Mouse (Mus musculus): ENCODE results near the gene Dhrs13. TPM values are rescaled to one million over a fixed set of nuclear protein-coding genes. Genes with fewer than 3 reads are reported as not detected.

The Dhrs13 gene
- polyA plus RNA-seq, 1 experiment from 2014 or later = 18.0 TPM

DNA sequence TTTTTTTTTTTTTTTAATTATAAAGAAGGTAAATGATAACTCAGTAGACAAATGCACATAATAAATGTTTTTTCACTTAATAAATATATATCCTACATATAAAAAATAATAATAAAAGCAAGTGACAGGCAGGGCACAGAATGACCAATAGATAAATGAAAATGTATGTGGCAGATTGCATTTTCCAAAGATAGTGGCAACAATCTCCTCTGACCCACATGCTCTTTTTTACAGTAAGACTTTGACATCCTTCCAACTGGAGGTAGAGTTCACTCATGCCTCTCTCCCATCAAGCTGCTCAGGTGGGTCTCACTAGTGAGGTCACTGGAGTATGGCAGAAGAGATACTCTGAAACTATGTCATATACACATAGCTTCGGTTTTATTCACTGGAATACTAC is 30.5 kb downstream of the Dhrs13 start:
- Histone ChIP-seq H3K4me2 (no peak overlapping the region), H3K27ac (ENCODE audit: low read depth, low read length) (no peak overlapping the region), H3K9ac (ENCODE audit: low read length) (no peak overlapping the region), H3K27me3 (ENCODE audit: control insufficient read depth, insufficient read depth, low read length) (no peaks in the 10 kb centered on the region), H3K9me3 (ENCODE audit: control insufficient read depth, low read length) (no peaks in the 10 kb centered on the region), H3K4me1 (ENCODE audit: control insufficient read depth, insufficient read depth, low read length) (no peaks in the 10 kb centered on the region), H3K4me3 (ENCODE audit: low read depth, low read length) (no peak overlapping the region), H3K36me3 (ENCODE audit: control insufficient read depth, insufficient read depth, low read length) (peaks cover 7% of the 10 kb centered on the region; the same call in 1 of the 2 replicates)
- DNase-seq (ENCODE audit: low spot score, missing footprints) (no peak), ATAC-seq (ENCODE audit: low FRiP score) (no peak)
- 84% methylated on average over 1 of the region's 1 CpGs for WGBS

DNA sequence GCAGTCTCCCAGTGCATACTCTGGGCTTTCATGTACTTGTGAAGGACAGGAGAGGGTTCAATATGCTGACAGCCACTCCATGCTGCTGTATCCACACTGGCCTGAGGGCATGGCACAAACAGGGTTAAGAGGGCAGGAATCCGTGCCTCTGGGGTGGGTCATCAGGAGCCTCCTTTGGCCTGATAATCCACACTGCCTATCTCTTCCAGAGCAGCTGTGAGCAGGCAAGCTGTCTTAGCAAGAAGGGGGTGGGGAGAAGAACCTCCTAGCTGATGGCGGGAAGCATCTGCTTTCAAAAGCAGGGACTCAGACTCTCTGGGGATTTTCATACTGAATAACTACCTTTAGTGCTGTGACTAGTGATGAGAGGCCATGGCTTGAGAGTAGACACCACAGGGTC is 33.8 kb downstream of the Dhrs13 start:
- no peaks in the 10 kb centered on the region for H3K36me3 ChIP-seq (ENCODE audit: control insufficient read depth, insufficient read depth, low read length)
- H3K9ac ChIP-seq (ENCODE audit: low read length) = no peak overlapping the region
- H3K4me1 ChIP-seq (ENCODE audit: control insufficient read depth, insufficient read depth, low read length) = no peaks in the 10 kb centered on the region
- no peaks in the 10 kb centered on the region for H3K27me3 ChIP-seq (ENCODE audit: control insufficient read depth, insufficient read depth, low read length)
- H3K4me3 ChIP-seq (ENCODE audit: low read depth, low read length) = no peak overlapping the region
- H3K4me2 ChIP-seq = no peak overlapping the region
- H3K27ac ChIP-seq (ENCODE audit: low read depth, low read length) = no peak overlapping the region
- no peak for DNase-seq (ENCODE audit: low spot score, missing footprints)
- ATAC-seq (ENCODE audit: low FRiP score) = no peak
- 47% methylated on average over 2 of the region's 2 CpGs for WGBS
- H3K9me3 ChIP-seq (ENCODE audit: control insufficient read depth, low read length) = no peaks in the 10 kb centered on the region

DNA sequence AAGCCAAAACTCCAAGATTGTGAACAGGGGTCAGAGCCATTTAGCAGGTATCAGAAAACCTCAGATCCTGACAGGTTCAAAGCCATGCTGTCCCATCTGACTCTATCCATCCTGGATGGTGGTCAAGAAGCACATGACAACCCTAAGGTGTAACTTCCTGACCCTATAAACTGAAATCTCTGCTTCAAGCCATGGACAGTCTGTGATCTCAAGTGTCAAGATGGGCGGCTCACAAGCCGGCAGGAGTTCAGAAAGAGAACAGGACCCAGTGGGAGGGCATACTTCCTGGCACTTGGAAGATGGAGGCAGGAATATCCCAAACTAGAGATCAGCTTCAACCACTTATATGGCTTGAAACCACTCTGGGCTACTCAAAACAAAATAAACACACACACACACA is 34.6 kb downstream of the Dhrs13 start:
- Histone ChIP-seq H3K27ac (ENCODE audit: low read depth, low read length) (no peak overlapping the region), H3K27me3 (ENCODE audit: control insufficient read depth, insufficient read depth, low read length) (no peaks in the 10 kb centered on the region), H3K4me3 (ENCODE audit: low read depth, low read length) (no peak overlapping the region), H3K9me3 (ENCODE audit: control insufficient read depth, low read length) (no peaks in the 10 kb centered on the region), H3K4me1 (ENCODE audit: control insufficient read depth, insufficient read depth, low read length) (no peaks in the 10 kb centered on the region), H3K9ac (ENCODE audit: low read length) (no peak overlapping the region), H3K36me3 (ENCODE audit: control insufficient read depth, insufficient read depth, low read length) (no peaks in the 10 kb centered on the region), H3K4me2 (no peak overlapping the region)
- ATAC-seq (ENCODE audit: low FRiP score) (no peak), DNase-seq (ENCODE audit: low spot score, missing footprints) (no peak)
- 73% methylated on average over 2 of the region's 2 CpGs for WGBS

DNA sequence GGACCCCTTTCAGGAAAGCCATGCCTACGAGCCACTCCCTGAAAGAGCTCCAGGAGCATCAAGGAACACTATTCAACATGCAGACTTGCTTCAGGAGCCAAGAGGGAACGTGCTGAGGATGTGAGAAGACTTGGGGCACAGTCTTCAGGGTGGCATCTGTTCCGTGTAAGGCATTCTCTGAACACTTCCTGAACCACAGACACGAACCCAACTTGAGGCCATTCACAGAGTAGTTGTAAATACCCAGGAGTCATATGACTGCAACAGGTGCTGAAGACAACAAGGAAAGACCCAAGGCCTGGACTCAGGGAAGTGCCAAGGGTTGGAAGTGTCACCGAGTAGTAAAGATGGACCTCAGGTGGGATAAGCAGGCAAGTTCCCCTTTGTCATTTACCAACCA is 35.5 kb downstream of the Dhrs13 start:
- Histone ChIP-seq H3K4me1 (ENCODE audit: control insufficient read depth, insufficient read depth, low read length) (no peaks in the 10 kb centered on the region), H3K27ac (ENCODE audit: low read depth, low read length) (no peak overlapping the region), H3K4me3 (ENCODE audit: low read depth, low read length) (no peak overlapping the region), H3K27me3 (ENCODE audit: control insufficient read depth, insufficient read depth, low read length) (no peaks in the 10 kb centered on the region), H3K36me3 (ENCODE audit: control insufficient read depth, insufficient read depth, low read length) (no peaks in the 10 kb centered on the region; the same call in 1 of the 2 replicates), H3K9me3 (ENCODE audit: control insufficient read depth, low read length) (no peaks in the 10 kb centered on the region), H3K4me2 (no peak overlapping the region), H3K9ac (ENCODE audit: low read length) (no peak overlapping the region)
- ATAC-seq (ENCODE audit: low FRiP score) = no peak
- DNase-seq (ENCODE audit: low spot score, missing footprints) = no peak
- 75% methylated on average over 5 of the region's 5 CpGs for WGBS

DNA sequence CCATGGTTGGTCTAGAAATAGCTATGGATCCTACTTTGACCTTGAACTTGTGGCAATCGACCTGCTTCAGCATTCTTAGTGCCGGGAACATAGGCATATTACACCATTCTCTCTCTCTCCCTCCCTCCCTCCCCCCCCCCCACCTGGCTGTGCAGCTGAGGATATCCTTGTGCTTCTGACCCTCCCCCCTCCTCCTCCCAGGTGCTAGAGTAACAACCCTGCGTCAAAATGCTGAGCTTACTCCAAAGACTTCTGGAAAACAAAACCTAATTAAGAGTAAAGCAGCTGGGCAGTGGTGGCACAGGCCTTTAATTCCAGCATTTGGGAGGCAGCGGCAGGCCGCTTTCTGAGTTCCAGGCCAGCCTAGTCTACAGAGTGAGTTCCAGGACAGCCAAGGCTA is 37.0 kb downstream of the Dhrs13 start:
- no peak overlapping the region for H3K4me3 ChIP-seq (ENCODE audit: low read depth, low read length)
- ATAC-seq (ENCODE audit: low FRiP score) (no peak), DNase-seq (ENCODE audit: low spot score, missing footprints) (no peak)
- H3K27ac ChIP-seq (ENCODE audit: low read depth, low read length) = no peak overlapping the region
- no peaks in the 10 kb centered on the region for H3K9me3 ChIP-seq (ENCODE audit: control insufficient read depth, low read length)
- peaks cover 5% of the 10 kb centered on the region; the same call in 1 of the 2 replicates for H3K36me3 ChIP-seq (ENCODE audit: control insufficient read depth, insufficient read depth, low read length)
- H3K9ac ChIP-seq (ENCODE audit: low read length) = no peak overlapping the region
- H3K4me2 ChIP-seq = no peak overlapping the region
- no peaks in the 10 kb centered on the region for H3K4me1 ChIP-seq (ENCODE audit: control insufficient read depth, insufficient read depth, low read length)
- 75% methylated on average over 5 of the region's 5 CpGs for WGBS
- no peaks in the 10 kb centered on the region for H3K27me3 ChIP-seq (ENCODE audit: control insufficient read depth, insufficient read depth, low read length)

DNA sequence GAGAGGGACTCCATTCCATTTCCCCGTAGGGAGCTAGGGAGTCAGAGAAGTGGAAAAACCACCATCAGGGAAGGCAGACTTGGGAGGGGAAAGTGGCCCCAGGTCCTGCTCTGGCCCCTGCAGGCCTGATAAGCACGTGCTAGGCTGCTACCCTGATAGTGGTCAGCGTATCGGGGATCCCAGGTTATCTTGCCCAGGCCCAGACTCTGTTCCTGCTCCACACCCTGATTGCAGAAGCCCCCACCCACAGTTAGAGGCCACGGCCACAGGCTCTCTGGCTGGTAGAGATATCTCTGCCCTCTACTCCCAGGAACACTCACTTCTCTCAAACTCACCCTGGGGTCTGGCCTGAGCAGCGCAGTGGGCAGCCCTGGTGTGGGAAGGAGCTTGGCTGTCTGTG is 37.6 kb downstream of the Dhrs13 start:
- no peak overlapping the region for H3K4me3 ChIP-seq (ENCODE audit: low read depth, low read length)
- H3K4me1 ChIP-seq (ENCODE audit: control insufficient read depth, insufficient read depth, low read length) = no peaks in the 10 kb centered on the region
- no peak overlapping the region for H3K4me2 ChIP-seq
- DNase-seq (ENCODE audit: low spot score, missing footprints) (no peak), ATAC-seq (ENCODE audit: low FRiP score) (no peak)
- H3K9ac ChIP-seq (ENCODE audit: low read length) = peak overlapping the region; percentile 20; the same call in 1 of the 2 replicates
- H3K27me3 ChIP-seq (ENCODE audit: control insufficient read depth, insufficient read depth, low read length) = no peaks in the 10 kb centered on the region
- no peak overlapping the region for H3K27ac ChIP-seq (ENCODE audit: low read depth, low read length)
- WGBS = 88% methylated on average over 6 of the region's 6 CpGs
- H3K36me3 ChIP-seq (ENCODE audit: control insufficient read depth, insufficient read depth, low read length) = peaks cover 9% of the 10 kb centered on the region
- no peaks in the 10 kb centered on the region for H3K9me3 ChIP-seq (ENCODE audit: control insufficient read depth, low read length)

DNA sequence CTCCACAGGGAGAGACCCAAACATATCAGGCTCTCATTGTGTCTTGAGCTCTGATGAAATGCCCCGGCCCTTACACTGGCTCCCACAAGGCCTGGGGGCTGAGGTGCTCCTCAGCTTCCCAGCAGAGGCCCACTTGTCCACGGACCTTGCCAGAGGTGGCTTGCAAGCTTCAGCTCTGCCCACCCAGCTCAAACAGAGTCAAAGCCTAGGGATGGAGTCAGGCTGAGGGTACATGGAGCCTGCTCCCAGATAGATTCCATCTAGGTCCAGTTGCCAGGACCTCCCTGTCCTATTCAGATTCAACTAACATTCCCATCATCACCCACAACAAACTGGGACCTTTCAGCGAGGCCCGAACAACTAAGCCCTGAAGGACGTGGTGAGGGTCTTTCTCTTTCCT is 39.9 kb downstream of the Dhrs13 start:
- no peaks in the 10 kb centered on the region for H3K9me3 ChIP-seq (ENCODE audit: control insufficient read depth, low read length)
- no peak overlapping the region for H3K4me2 ChIP-seq
- H3K4me1 ChIP-seq (ENCODE audit: control insufficient read depth, insufficient read depth, low read length) = no peaks in the 10 kb centered on the region
- no peak overlapping the region for H3K4me3 ChIP-seq (ENCODE audit: low read depth, low read length)
- H3K27ac ChIP-seq (ENCODE audit: low read depth, low read length) = peak overlapping the region; percentile 27; the same call in 1 of the 2 replicates
- ATAC-seq (ENCODE audit: low FRiP score) (no peak), DNase-seq (ENCODE audit: low spot score, missing footprints) (no peak)
- H3K27me3 ChIP-seq (ENCODE audit: control insufficient read depth, insufficient read depth, low read length) = no peaks in the 10 kb centered on the region
- H3K36me3 ChIP-seq (ENCODE audit: control insufficient read depth, insufficient read depth, low read length) = peaks cover 13% of the 10 kb centered on the region
- H3K9ac ChIP-seq (ENCODE audit: low read length) = no peak overlapping the region
- WGBS = 84% methylated on average over 5 of the region's 5 CpGs

DNA sequence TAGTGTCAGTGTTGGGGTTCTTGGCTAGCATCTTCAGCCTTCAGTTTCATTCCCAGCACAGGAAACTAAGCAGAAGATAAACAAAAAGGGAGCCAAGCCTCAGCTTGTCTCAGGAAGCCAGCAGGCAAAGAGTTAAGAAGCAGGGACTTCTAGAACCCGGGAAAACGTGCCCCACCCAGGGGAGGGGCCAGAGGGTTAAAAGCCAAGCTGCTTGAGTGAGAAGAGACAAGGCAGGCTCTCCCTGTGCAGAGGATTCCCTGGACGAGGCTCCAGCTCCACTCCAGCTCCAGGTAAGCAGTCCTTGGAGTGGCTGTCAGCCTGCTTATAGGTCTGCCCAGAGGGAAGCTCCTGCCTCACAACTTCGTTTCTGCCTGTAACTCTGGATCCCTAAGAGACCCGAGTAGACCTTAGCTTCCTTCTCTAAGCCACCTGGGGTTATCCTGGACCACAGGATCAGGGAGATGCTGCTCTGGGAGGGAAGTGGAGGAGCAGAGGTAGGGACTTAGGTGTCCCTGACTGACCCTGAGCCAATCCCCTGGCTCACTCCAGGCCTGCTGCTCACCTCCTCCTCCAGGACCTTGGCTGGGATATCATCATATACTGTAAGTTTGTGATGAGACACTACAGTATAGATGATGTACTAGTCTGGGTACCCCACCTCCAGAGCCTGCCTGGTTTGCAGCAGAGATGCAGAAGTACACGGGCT is 40.5 kb downstream of the Dhrs13 start:
- Histone ChIP-seq H3K27ac (ENCODE audit: low read depth, low read length) (peak overlapping the region; percentile 27), H3K4me2 (no peak overlapping the region), H3K27me3 (ENCODE audit: control insufficient read depth, insufficient read depth, low read length) (no peaks in the 10 kb centered on the region), H3K4me3 (ENCODE audit: low read depth, low read length) (no peak overlapping the region), H3K9me3 (ENCODE audit: control insufficient read depth, low read length) (no peaks in the 10 kb centered on the region), H3K9ac (ENCODE audit: low read length) (no peak overlapping the region), H3K36me3 (ENCODE audit: control insufficient read depth, insufficient read depth, low read length) (peaks cover 13% of the 10 kb centered on the region), H3K4me1 (ENCODE audit: control insufficient read depth, insufficient read depth, low read length) (no peaks in the 10 kb centered on the region)
- 34% methylated on average over 6 of the region's 6 CpGs for whole genome bisulfite sequencing
- DNase-seq (ENCODE audit: low spot score, missing footprints) (no peak), ATAC-seq (ENCODE audit: low FRiP score) (no peak)

DNA sequence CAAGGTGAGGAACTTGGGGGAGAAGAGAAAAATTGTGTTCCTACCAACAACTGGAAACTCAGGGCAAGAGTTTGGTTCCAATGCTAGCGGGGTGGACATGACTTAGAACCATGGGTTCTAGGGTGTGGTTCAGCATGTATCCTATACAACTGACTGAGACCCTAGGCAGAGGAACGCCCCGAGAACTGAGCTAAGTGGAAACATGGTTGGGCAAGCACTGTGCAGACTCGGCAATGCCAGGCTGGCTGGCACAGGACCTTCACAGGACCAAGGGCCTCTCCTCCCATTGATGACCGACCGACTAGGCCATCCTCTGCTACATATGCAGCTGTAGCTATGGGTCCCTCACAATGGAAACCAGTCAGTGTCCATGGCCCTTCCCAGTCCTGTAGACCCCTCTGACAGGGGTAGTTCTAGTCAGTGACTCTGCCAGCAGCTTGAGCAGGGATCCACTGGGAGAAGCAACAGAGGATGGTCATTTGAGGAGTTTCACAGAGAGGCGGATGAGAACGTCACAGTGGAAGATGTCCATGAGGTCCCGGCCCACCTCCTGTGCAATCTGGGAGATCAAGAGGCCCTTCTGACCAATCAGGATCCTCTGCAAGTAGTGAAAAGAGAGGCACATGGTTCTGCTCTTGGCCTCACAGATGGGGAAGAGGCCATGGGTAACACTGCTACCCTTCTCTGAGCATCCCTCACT is 41.6 kb downstream of the Dhrs13 start:
- H3K36me3 ChIP-seq (ENCODE audit: control insufficient read depth, insufficient read depth, low read length) = peaks cover 13% of the 10 kb centered on the region
- no peak for ATAC-seq (ENCODE audit: low FRiP score)

More for the DNA sequence above, 41.6 kb downstream of the Dhrs13 start:
- H3K4me2 ChIP-seq = no peak overlapping the region
- no peaks in the 10 kb centered on the region for H3K9me3 ChIP-seq (ENCODE audit: control insufficient read depth, low read length)
- H3K27me3 ChIP-seq (ENCODE audit: control insufficient read depth, insufficient read depth, low read length) = no peaks in the 10 kb centered on the region
- H3K27ac ChIP-seq (ENCODE audit: low read depth, low read length) = no peak overlapping the region
- no peak overlapping the region for H3K4me3 ChIP-seq (ENCODE audit: low read depth, low read length)
- no peaks in the 10 kb centered on the region for H3K4me1 ChIP-seq (ENCODE audit: control insufficient read depth, insufficient read depth, low read length)
- DNase-seq (ENCODE audit: low spot score, missing footprints) = no peak
- H3K9ac ChIP-seq (ENCODE audit: low read length) = no peak overlapping the region
- 93% methylated on average over 9 of the region's 9 CpGs for WGBS

Measured in midbrain, embryonic 11.5 days (tissue).